Mouse (Mus musculus): Measurements from ENCODE around the gene Apol7c. TPM values are rescaled to one million over a fixed set of nuclear protein-coding genes. Genes with fewer than 3 reads are reported as not detected.
"Not testable (repeated sequence)": the region's sequence is repeated elsewhere in the genome, so short reads cannot be mapped to it uniquely, and the experiment has no call there.

The Apol7c gene
- total RNA-seq (2021) (under 1 TPM in 1 of 2 experiments, not detected in 1; 0.14 TPM), polyA plus RNA-seq (2012; rRNA removed) (0.07 TPM in 1 of 2 replicates, not detected in the other)
- long read RNA-seq = 0 reads

GRCm38 (mm10) chr15:77533216-77533615 lies at the start of gene Apol7c:
Apol7c (minus strand) TSS chr15:77533316.
- DNase-seq = no peak

- no peak for DNase-seq
Measured at GRCm38 (mm10) chr15:77581681-77582080, 48.6 kb upstream of the Apol7c start.

- DNase-seq = no peak
Measured at GRCm38 (mm10) chr15:77579311-77579710, 46.2 kb upstream of the Apol7c start.

- no peak for DNase-seq
Measured at GRCm38 (mm10) chr15:77578801-77579200, 45.7 kb upstream of the Apol7c start.

GRCm38 (mm10) chr15:77563219-77563618 lies 30.1 kb upstream of the Apol7c start:
- DNase-seq = no peak

GRCm38 (mm10) chr15:77561792-77562191 lies 28.7 kb upstream of the Apol7c start, which contains the start of gene 1700025B11Rik:
1700025B11Rik (minus strand) TSS chr15:77561892.
- DNase-seq = no peak

GRCm38 (mm10) chr15:77539221-77539620 lies 6.1 kb upstream of the Apol7c start:
- not testable (repeated sequence) for DNase-seq

- DNase-seq = peak; percentile 62
Measured at GRCm38 (mm10) chr15:77523186-77523843, 9.8 kb downstream of the Apol7c start.

GRCm38 (mm10) chr15:77520596-77520995 lies 12.5 kb downstream of the Apol7c start:
- DNase-seq = peak; percentile 8

- DNase-seq = not testable (repeated sequence)
Measured at GRCm38 (mm10) chr15:77507966-77508365, 25.1 kb downstream of the Apol7c start, which contains the start of gene Apol11a. Apol11a (plus strand) TSS chr15:77508271.

- not testable (repeated sequence) for DNase-seq
Measured at GRCm38 (mm10) chr15:77494694-77495093, 38.4 kb downstream of the Apol7c start.

GRCm38 (mm10) chr15:77493181-77493580 lies 39.9 kb downstream of the Apol7c start:
- not testable (repeated sequence) for DNase-seq

GRCm38 (mm10) chr15:77482140-77482794 lies 50.8 kb downstream of the Apol7c start:
- DNase-seq = no peak

- DNase-seq = not testable (repeated sequence)
Measured at GRCm38 (mm10) chr15:77476693-77477092, 56.4 kb downstream of the Apol7c start, which contains the start of gene Apol10a. Apol10a (plus strand) TSS chr15:77477047.

Other genes starting within 250 kb of the Apol7c start
- gene Rbfox2, start 226.3 kb downstream of the Apol7c start, total RNA-seq (2021) = 10 to 100 TPM; 56.1 to 68.7 TPM
- 53.8 and 74.8 TPM in 2 replicates for gene Rbfox2, start 226.3 kb downstream of the Apol7c start, polyA plus RNA-seq (2012; rRNA removed)
- under 1 TPM in 1 of 2 experiments, not detected in 1; 0.21 TPM for gene Apol7a, start 134.2 kb downstream of the Apol7c start, total RNA-seq (2021)
- 0.07 TPM in 1 of 2 replicates, not detected in the other for gene Apol7a, start 134.2 kb downstream of the Apol7c start, polyA plus RNA-seq (2012; rRNA removed)
- 1 to 10 TPM in 1 of 2 experiments, under 1 TPM in 1; 0.78 to 1.2 TPM for gene Apol9a, start 122.2 kb downstream of the Apol7c start, total RNA-seq (2021)
- 1.9 and 3.0 TPM in 2 replicates for gene Apol9a, start 122.2 kb downstream of the Apol7c start, polyA plus RNA-seq (2012; rRNA removed)
- not detected for gene Apol7b, start 85.8 kb downstream of the Apol7c start, total RNA-seq (2021)
- gene Apol7b, start 85.8 kb downstream of the Apol7c start, polyA plus RNA-seq (2012; rRNA removed) = 0.04 TPM in 1 of 2 replicates, not detected in the other
- gene Apol10a, start 56.3 kb downstream of the Apol7c start, total RNA-seq (2021) = not detected
- gene Apol10a, start 56.3 kb downstream of the Apol7c start, polyA plus RNA-seq (2012; rRNA removed) = not detected in 2 replicates
- gene Apol11a, start 25.0 kb downstream of the Apol7c start, total RNA-seq (2021) = not detected
- not detected in 2 replicates for gene Apol11a, start 25.0 kb downstream of the Apol7c start, polyA plus RNA-seq (2012; rRNA removed)
- gene 1700025B11Rik, start 28.6 kb upstream of the Apol7c start, total RNA-seq (2021) = not detected
- gene 1700025B11Rik, start 28.6 kb upstream of the Apol7c start, polyA plus RNA-seq (2012; rRNA removed) = not detected in 2 replicates
- gene Apol10b, start 62.8 kb upstream of the Apol7c start, total RNA-seq (2021) = under 1 TPM; 0.14 to 0.41 TPM
- gene Apol10b, start 62.8 kb upstream of the Apol7c start, polyA plus RNA-seq (2012; rRNA removed) = 0.07 TPM in 1 of 2 replicates, not detected in the other
- gene Gm36245, start 65.9 kb upstream of the Apol7c start, total RNA-seq (2021) = not detected
- not detected in 2 replicates for gene Gm36245, start 65.9 kb upstream of the Apol7c start, polyA plus RNA-seq (2012; rRNA removed)
- gene Apol11b, start 110.0 kb upstream of the Apol7c start, total RNA-seq (2021) = under 1 TPM; 0.52 to 0.73 TPM
- 0.04 TPM in 1 of 2 replicates, not detected in the other for gene Apol11b, start 110.0 kb upstream of the Apol7c start, polyA plus RNA-seq (2012; rRNA removed)
- under 1 TPM in 1 of 2 experiments, not detected in 1; 0.52 TPM for gene Apol7e, start 165.5 kb upstream of the Apol7c start, total RNA-seq (2021)
- 0.12 TPM in 1 of 2 replicates, not detected in the other for gene Apol7e, start 165.5 kb upstream of the Apol7c start, polyA plus RNA-seq (2012; rRNA removed)
- 1 to 10 TPM in 1 of 2 experiments, under 1 TPM in 1; 0.58 to 1.5 TPM for gene Apol9b, start 195.7 kb upstream of the Apol7c start, total RNA-seq (2021)
- 1.5 and 3.2 TPM in 2 replicates for gene Apol9b, start 195.7 kb upstream of the Apol7c start, polyA plus RNA-seq (2012; rRNA removed)
- gene Apol8, start 223.7 kb upstream of the Apol7c start, total RNA-seq (2021) = not detected
- not detected in 2 replicates for gene Apol8, start 223.7 kb upstream of the Apol7c start, polyA plus RNA-seq (2012; rRNA removed)